19 mouse cellular contexts compared by ENCODE assay signal in the genomic region with DNA sequence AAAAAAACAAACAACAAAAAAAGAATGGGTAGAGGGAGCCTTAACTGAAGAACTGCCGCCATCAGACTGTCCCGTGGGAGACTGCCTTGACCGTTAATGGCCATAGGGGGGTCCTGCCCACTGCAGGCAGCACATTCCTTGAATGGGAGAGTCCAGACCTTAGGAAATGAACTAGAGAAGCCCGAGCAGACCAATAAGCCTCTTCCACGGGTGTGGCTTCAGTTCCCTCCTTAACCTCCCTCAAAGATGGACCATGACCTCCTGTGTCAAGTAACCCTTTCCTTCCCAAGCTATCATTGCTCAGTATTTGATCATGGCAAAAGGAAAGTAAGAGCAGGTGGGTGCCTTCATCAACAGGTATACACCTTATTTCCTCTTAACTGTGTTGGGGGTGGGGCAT.
"Had no signal": no experiment of that assay in that cellular context is flagged by ENCODE, and none has a peak within 500 bp of the region (broad histone marks: within the 10 kb centered on the region; RNA-seq: fewer than 3 reads in every experiment).

No protein-coding gene starts in this region.

- H3K27ac ChIP-seq: midbrain, embryonic 10.5 days; midbrain, embryonic 12.5 days; neural tube, embryonic 13.5 days; neural tube, embryonic 15.5 days; stomach, embryonic 15.5 days; stomach, postnatal 0 days had no signal

- H3K4me3 ChIP-seq: midbrain, embryonic 10.5 days; midbrain, embryonic 12.5 days; myocyte; neural tube, embryonic 13.5 days; neural tube, embryonic 15.5 days; stomach, embryonic 15.5 days had no signal

- H3K9ac ChIP-seq: lung, embryonic 14.5 days; midbrain, embryonic 12.5 days; neural tube, embryonic 13.5 days; neural tube, embryonic 15.5 days; stomach, embryonic 15.5 days had no signal

- H3K36me3 ChIP-seq: stomach, embryonic 15.5 days had no signal

- DNase-seq: lung, adult 18-20 months; lung, embryonic 14.5 days; lung, postnatal 10 days; midbrain, embryonic 14.5 days; retina, postnatal 1 day; right cerebral cortex, adult 18-20 months; right cerebral cortex, postnatal 25 days; right cerebral cortex, postnatal 4 days; thymus, adult 2 months; thymus, postnatal 25 days; thymus, postnatal 4 days had no signal

- ATAC-seq: midbrain, embryonic 16.5 days had no signal

- H3K9me3 ChIP-seq: neural tube, embryonic 15.5 days; stomach, embryonic 15.5 days had no signal

- H3K27me3 ChIP-seq: midbrain, embryonic 12.5 days; neural tube, embryonic 13.5 days; neural tube, embryonic 15.5 days; stomach, embryonic 15.5 days had no signal

- H3K4me1 ChIP-seq: neural tube, embryonic 13.5 days; neural tube, embryonic 15.5 days; stomach, embryonic 15.5 days had no signal

- H3K4me2 ChIP-seq: lung, embryonic 14.5 days; midbrain, embryonic 12.5 days; neural tube, embryonic 13.5 days; neural tube, embryonic 15.5 days; stomach, embryonic 15.5 days had no signal
